Mouse (Mus musculus) bone marrow macrophage, adult 2 months (primary cell): ENCODE measurements at regions not wholly inside any gene's neighbourhood (a gene's known extent, or its start where the extent isn't known, plus 50 kb on each side); places are given as distances from the start of the nearest gene placed in this dataset.
A peak's percentile ranks its signal among the peaks of the same experiment; 100 is the strongest.

ENCODE experiments used
- H3K27ac ChIP-seq: 2 replicates; pipeline ENCODE4 v1.5.1; 2012; ENCODE audit warnings: low read depth, low read length; ENCODE audit not compliant: insufficient read depth
- H3K4me1 ChIP-seq: 2 replicates; pipeline ENCODE4 v1.6.1; 2012; ENCODE audit warnings: low read length; ENCODE audit not compliant: control insufficient read depth, insufficient read depth
- H3K4me3 ChIP-seq: 2 replicates; pipeline ENCODE4 v1.5.1; 2012; ENCODE audit warnings: mild to moderate bottlenecking, low read length, moderate library complexity; ENCODE audit not compliant: insufficient read depth
- CTCF ChIP-seq: IDR thresholded peaks from 2 replicates; pipeline ENCODE4 v1.5.1; 2012; ENCODE audit warnings: low read depth, mild to moderate bottlenecking, low read length, moderate library complexity
- POLR2A ChIP-seq: IDR thresholded peaks from 2 replicates; pipeline ENCODE4 v1.6.1; 2012; ENCODE audit warnings: mild to moderate bottlenecking, low read depth, low read length, borderline replicate concordance

- H3K27ac ChIP-seq = no peak overlapping the region
- H3K4me1 ChIP-seq = no peaks in the 10 kb centered on the region
- no peak overlapping the region for H3K4me3 ChIP-seq
- no peak for TF ChIP-seq CTCF
- no peak for TF ChIP-seq POLR2A
Observed at GRCm38 (mm10) chr8:109232281-109233234, 261.3 kb upstream of the Pmfbp1 start.

- no peaks in the 10 kb centered on the region for H3K4me1 ChIP-seq
- no peak overlapping the region for H3K4me3 ChIP-seq
- no peak overlapping the region for H3K27ac ChIP-seq
- TF ChIP-seq CTCF = no peak
- no peak for TF ChIP-seq POLR2A
Observed at GRCm38 (mm10) chr8:109245526-109245925, 248.3 kb upstream of the Pmfbp1 start.

- no peaks in the 10 kb centered on the region for H3K4me1 ChIP-seq
- no peak for TF ChIP-seq POLR2A
- no peak for TF ChIP-seq CTCF
- H3K27ac ChIP-seq = no peak overlapping the region
- H3K4me3 ChIP-seq = no peak overlapping the region
Observed at GRCm38 (mm10) chr8:109247875-109248274, 246.0 kb upstream of the Pmfbp1 start.

- Histone ChIP-seq H3K4me3 (no peak overlapping the region), H3K27ac (no peak overlapping the region), H3K4me1 (no peaks in the 10 kb centered on the region)
- TF ChIP-seq CTCF (no peak), POLR2A (no peak)
Observed at GRCm38 (mm10) chr8:109248356-109248755, 245.5 kb upstream of the Pmfbp1 start.

- H3K27ac ChIP-seq = no peak overlapping the region
- no peak overlapping the region for H3K4me3 ChIP-seq
- no peak for TF ChIP-seq CTCF
Observed at GRCm38 (mm10) chr8:109249256-109249655, 244.6 kb upstream of the Pmfbp1 start.

GRCm38 (mm10) chr8:109249691-109250090 lies 244.1 kb upstream of the Pmfbp1 start:
- Histone ChIP-seq H3K4me1 (no peaks in the 10 kb centered on the region), H3K4me3 (no peak overlapping the region)
- TF ChIP-seq CTCF (no peak), POLR2A (no peak)

More at GRCm38 (mm10) chr8:109249256-109249655, 244.6 kb upstream of the Pmfbp1 start:
- no peaks in the 10 kb centered on the region for H3K4me1 ChIP-seq

GRCm38 (mm10) chr8:109250551-109250950 lies 243.3 kb upstream of the Pmfbp1 start:
- no peak for TF ChIP-seq POLR2A
- TF ChIP-seq CTCF = no peak
- no peak overlapping the region for H3K27ac ChIP-seq

More at GRCm38 (mm10) chr8:109249691-109250090, 244.1 kb upstream of the Pmfbp1 start:
- no peak overlapping the region for H3K27ac ChIP-seq

DNA sequence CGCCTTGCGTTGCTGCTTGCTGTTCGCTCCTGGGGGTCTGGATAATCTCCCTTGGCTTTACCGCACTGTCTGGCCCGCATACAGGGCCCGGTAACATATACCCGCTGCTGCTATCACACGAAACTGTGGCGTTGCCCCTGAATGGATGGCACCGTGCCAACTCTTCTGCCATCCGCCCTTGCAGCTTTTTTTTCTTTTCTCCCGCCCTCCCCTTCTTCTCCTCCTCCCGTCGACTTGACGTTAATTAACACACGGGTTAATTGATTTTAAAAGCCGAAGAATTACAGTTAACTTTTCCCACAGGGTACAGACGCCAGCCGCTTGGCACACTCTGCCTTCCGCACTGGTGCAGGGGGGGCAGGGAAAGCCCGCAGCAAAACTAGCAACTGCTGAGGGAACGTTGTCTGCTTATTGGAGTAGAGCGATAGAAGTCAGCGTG lies 242.4 kb upstream of the Pmfbp1 start:
- H3K4me3 ChIP-seq = no peak overlapping the region
- TF ChIP-seq CTCF (no peak), POLR2A (no peak)
- no peaks in the 10 kb centered on the region for H3K4me1 ChIP-seq
- H3K27ac ChIP-seq = no peak overlapping the region

More at GRCm38 (mm10) chr8:109250551-109250950, 243.3 kb upstream of the Pmfbp1 start:
- H3K4me3 ChIP-seq = no peak overlapping the region
- H3K4me1 ChIP-seq = no peaks in the 10 kb centered on the region

- TF ChIP-seq POLR2A = no peak
- no peak for TF ChIP-seq CTCF
- Histone ChIP-seq H3K4me3 (no peak overlapping the region), H3K27ac (no peak overlapping the region), H3K4me1 (no peaks in the 10 kb centered on the region)
Observed at GRCm38 (mm10) chr8:109252404-109252803, 241.4 kb upstream of the Pmfbp1 start.

DNA sequence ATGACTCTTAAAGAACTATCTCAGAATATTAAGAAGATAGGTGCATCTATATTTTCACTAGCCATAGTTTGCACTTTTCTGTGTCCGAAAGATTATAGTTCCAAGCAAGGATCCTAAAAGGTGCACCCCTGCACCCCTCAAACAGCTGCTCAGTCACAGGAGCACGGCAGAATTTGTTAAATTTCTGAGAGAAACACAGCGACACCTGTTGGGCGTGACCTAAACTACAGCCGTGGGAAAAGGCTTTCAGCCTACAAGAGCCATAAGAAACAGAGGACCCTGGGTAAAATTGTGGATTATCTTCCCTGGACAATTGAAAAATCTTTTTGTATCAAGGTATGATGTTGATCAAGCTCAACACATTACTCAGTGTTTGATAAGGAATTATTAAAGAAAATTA lies 214.7 kb upstream of the Pmfbp1 start:
- Histone ChIP-seq H3K4me3 (no peak overlapping the region), H3K27ac (no peak overlapping the region), H3K4me1 (no peaks in the 10 kb centered on the region)
- TF ChIP-seq POLR2A (no peak), CTCF (peak; percentile 35; the same call in 1 of the 2 replicates)
